ENCODE assay signal across 11 mouse cellular contexts in the genomic region with DNA sequence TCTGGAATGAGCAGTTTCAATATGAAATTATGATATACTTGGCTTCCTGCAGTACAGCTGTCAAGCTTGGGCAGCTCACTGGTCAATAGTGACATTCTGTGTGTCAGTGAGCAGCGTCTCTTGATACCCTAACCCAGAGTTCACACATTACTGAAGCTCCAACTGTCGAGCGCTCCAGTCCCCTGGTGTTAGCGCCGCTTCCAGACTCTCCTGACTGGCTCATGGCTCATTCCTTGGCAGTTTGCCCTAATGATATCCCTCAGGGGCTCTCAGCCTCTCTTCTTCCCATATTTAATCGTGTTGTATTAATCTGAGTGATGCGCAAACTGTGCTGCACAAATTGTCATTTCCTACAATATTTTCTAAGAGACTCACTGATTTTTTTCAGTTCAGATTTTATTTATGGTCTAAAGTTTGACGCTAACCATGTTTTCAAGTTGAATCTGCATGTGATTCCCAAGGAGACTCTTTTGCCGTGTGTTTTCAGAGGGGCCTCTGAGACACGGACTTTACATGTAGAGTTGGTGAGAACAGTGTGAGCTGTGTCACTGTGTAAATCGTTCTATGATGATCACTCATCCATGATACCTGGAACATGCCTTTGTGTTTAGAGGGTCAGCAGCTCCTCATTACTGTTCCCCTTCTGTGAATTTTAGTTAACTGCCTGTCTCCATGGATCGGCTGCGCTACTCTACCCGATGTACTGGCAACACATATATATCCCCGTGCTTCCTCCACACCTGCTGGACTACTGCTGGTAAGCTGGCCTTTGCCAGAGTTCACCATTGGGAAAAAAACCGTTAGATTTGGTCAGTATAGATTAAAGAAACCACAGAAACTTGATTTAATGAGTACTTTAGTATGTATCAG.
DNase-seq lines count a peak whose midpoint lies in the region; ATAC-seq lines count a peak whose summit lies in the region.
"Had no signal": no experiment of that assay in that cellular context is flagged by ENCODE, and none has a peak within 500 bp of the region (broad histone marks: within the 10 kb centered on the region; RNA-seq: fewer than 3 reads in every experiment).

No protein-coding gene starts in this region.

- H3K9ac ChIP-seq in embryonic facial prominence, embryonic 14.5 days (ENCODE audit: low read depth, low read length): no peak overlapping the region
- H3K9ac ChIP-seq: embryonic facial prominence, embryonic 15.5 days; limb, embryonic 12.5 days had no signal

- peak; percentile 85 for DNase-seq in left cerebral cortex, postnatal 4 days
- no peak for DNase-seq in left cerebral cortex, postnatal 36 days (ENCODE audit: low spot score in 2 of 2)
- DNase-seq in embryonic facial prominence, embryonic 14.5 days (ENCODE audit: low spot score): peak; percentile 86
- peak; percentile 42 to 57 for DNase-seq in heart, postnatal 14 days
- peak; percentile 18 for DNase-seq in retina, adult 2 months (ENCODE audit: low read depth, low spot score)
- DNase-seq in urinary bladder, adult 18-20 months (ENCODE audit: low spot score in 2 of 2): no peak
- no peak for DNase-seq in spleen, adult 18-20 months
- DNase-seq in left cerebral cortex, postnatal 25 days (ENCODE audit: low spot score in 2 of 2): no peak

- no peaks in the 10 kb centered on the region for H3K4me1 ChIP-seq in embryonic facial prominence, embryonic 14.5 days (ENCODE audit: control insufficient read depth, insufficient read depth, low read length)
- H3K4me1 ChIP-seq: embryonic facial prominence, embryonic 15.5 days had no signal

- WGBS in embryonic facial prominence, embryonic 14.5 days: 65% methylated on average over 16 of the region's 16 CpGs

- H3K9me3 ChIP-seq in embryonic facial prominence, embryonic 14.5 days (ENCODE audit: control insufficient read depth, low read length): no peaks in the 10 kb centered on the region
- H3K9me3 ChIP-seq: embryonic facial prominence, embryonic 15.5 days; limb, embryonic 12.5 days had no signal

- intact Hi-C loops in left cerebral cortex, postnatal 4 days (cut with DNase I): loop anchor here (5.0 kb wide), 1 partner anchor 238 kb away; no protein-coding TSS in a partner anchor
- intact Hi-C loops in left cerebral cortex, postnatal 36 days (cut with DNase I): loop anchor here (5.0 kb wide), 1 partner anchor 243 kb away; no protein-coding TSS in a partner anchor
- intact Hi-C loops in heart, postnatal 14 days (cut with DNase I): loop anchor here (5.0 kb wide), 3 partner anchors 118 to 223 kb away; partner anchors contain the start of genes 2310009B15Rik and Dennd1b
- intact Hi-C loops in left cerebral cortex, postnatal 25 days (cut with DNase I): loop anchor here (5.0 to 10.0 kb wide), 4 partner anchors 118 to 946 kb away; partner anchors contain the start of gene Dennd1b

- no peak overlapping the region for H3K4me2 ChIP-seq in embryonic facial prominence, embryonic 14.5 days (ENCODE audit: low read depth, low read length)
- H3K4me2 ChIP-seq: embryonic facial prominence, embryonic 15.5 days; limb, embryonic 12.5 days had no signal

- no peak overlapping the region for H3K4me3 ChIP-seq in embryonic facial prominence, embryonic 14.5 days (ENCODE audit: low read depth, low read length)
- H3K4me3 ChIP-seq: embryonic facial prominence, embryonic 15.5 days; limb, embryonic 12.5 days had no signal

- ATAC-seq in embryonic facial prominence, embryonic 14.5 days (ENCODE audit: low read depth): peak; percentile 94
- ATAC-seq: Patski had no signal

- H3K27ac ChIP-seq in embryonic facial prominence, embryonic 14.5 days (replicated peaks; ENCODE audit: low read depth, low read length): no peak overlapping the region
- H3K27ac ChIP-seq: embryonic facial prominence, embryonic 15.5 days; limb, embryonic 12.5 days had no signal

- no peaks in the 10 kb centered on the region for H3K36me3 ChIP-seq in embryonic facial prominence, embryonic 14.5 days (ENCODE audit: control insufficient read depth, insufficient read depth, low read length)
- H3K36me3 ChIP-seq: embryonic facial prominence, embryonic 15.5 days; limb, embryonic 12.5 days had no signal

- no peaks in the 10 kb centered on the region for H3K27me3 ChIP-seq in embryonic facial prominence, embryonic 14.5 days (replicated peaks; ENCODE audit: control insufficient read depth, insufficient read depth, low read length)
- H3K27me3 ChIP-seq: embryonic facial prominence, embryonic 15.5 days; limb, embryonic 12.5 days; Patski had no signal

Comparison
In these comparisons a context has a peak if more than half of its experiments do, and no peak if none do; other contexts are left out.
1. DNase-seq: peak in left cerebral cortex, postnatal 4 days (single experiment), embryonic facial prominence, embryonic 14.5 days (single experiment), heart, postnatal 14 days (2 of 2) and retina, adult 2 months (single experiment); none in left cerebral cortex, postnatal 36 days (0 of 2), urinary bladder, adult 18-20 months (0 of 2), spleen, adult 18-20 months (0 of 2) and left cerebral cortex, postnatal 25 days (0 of 2).